Mouse (Mus musculus): Measurements from ENCODE around the gene Gucy1b2.

DNA sequence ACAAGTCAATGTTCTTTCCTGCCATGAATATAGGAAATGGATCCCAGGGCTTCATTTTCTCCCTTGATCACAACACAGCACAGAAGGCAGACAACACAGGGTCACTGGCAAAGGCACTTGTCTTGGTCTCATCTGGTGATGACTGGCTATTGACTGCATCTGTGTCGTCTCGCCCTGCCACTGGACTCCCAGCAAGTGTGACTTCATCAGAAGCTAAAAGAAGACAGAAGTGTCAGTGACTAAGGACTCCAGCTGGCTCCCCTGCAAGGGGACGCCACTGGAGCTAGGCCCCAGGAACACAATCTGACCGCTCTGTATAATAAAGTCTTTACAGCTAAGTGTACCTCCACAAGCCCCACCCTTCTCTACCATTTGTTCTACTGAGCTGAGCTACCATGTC is 63.3 kb downstream of the Gucy1b2 start:
- TF ChIP-seq CTCF (IDR thresholded peaks at IDR 0.05; ENCODE audit: low read depth, low read length) (no peak), POLR2A (IDR thresholded peaks at IDR 0.05; ENCODE audit: borderline replicate concordance, low read depth, low read length) (no peak)

All from bone marrow macrophage, adult 2 months (primary cell).